Comparison of ENCODE assay signal across 11 mouse cellular contexts in the genomic region with DNA sequence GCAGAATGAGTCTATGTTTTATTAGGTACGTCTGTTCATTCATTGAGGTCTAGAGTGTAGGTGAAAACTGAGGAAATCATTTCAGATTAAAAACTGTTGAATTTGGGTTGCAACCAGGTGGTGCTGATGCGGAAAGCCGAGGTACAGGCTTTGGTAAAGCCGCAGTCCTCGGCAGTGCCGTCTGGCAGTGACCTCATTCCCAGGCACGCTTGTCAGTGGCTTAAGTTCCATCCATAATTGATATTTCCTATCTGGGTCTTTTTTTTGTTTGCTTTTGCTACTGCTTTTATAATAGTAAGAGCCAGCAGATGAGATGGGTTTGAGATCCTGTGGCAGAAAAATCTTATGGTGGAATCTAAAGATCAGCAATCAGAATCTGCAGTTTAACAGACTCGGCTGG. TPM values are rescaled to one million over a fixed set of nuclear protein-coding genes. Genes with fewer than 3 reads are reported as not detected.
DNase-seq lines count a peak whose midpoint lies in the region; ATAC-seq and TF ChIP-seq lines count a peak whose summit lies in the region.
"Had no signal": no experiment of that assay in that cellular context is flagged by ENCODE, and none has a peak within 500 bp of the region (broad histone marks: within the 10 kb centered on the region; RNA-seq: fewer than 3 reads in every experiment).

No protein-coding gene starts in this region.

- H3K9me3 ChIP-seq in hindbrain, embryonic 11.5 days (ENCODE audit: control insufficient read depth, low read length), result no peaks in the 10 kb centered on the region
- H3K9me3 ChIP-seq in midbrain, postnatal 0 days (ENCODE audit: low read length), result no peaks in the 10 kb centered on the region

- H3K27me3 ChIP-seq in hindbrain, embryonic 11.5 days (ENCODE audit: control insufficient read depth, insufficient read depth, low read length), result no peaks in the 10 kb centered on the region
- H3K27me3 ChIP-seq in midbrain, postnatal 0 days (ENCODE audit: insufficient read depth, low read length), result no peaks in the 10 kb centered on the region
- H3K27me3 ChIP-seq: embryonic facial prominence, embryonic 13.5 days; kidney, embryonic 15.5 days had no signal

- peak overlapping the region; percentile 51 for H3K4me2 ChIP-seq in hindbrain, embryonic 11.5 days (replicated peaks; ENCODE audit: low read depth, low read length)
- peak overlapping the region; percentile 16; the same call in 1 of the 2 replicates for H3K4me2 ChIP-seq in midbrain, postnatal 0 days (ENCODE audit: low read depth, low read length, poor library complexity, severe bottlenecking)

- H3K4me1 ChIP-seq in hindbrain, embryonic 11.5 days (replicated peaks; ENCODE audit: control insufficient read depth, insufficient read depth, low read length), result no peaks in the 10 kb centered on the region
- H3K4me1 ChIP-seq in midbrain, postnatal 0 days (ENCODE audit: insufficient read depth, low read length), result 0 out of 2 replicates have a peak, but pooled peaks cover 4% of the 10 kb centered on the region
- H3K4me1 ChIP-seq: embryonic facial prominence, embryonic 13.5 days had no signal

- H3K36me3 ChIP-seq in hindbrain, embryonic 11.5 days (ENCODE audit: control insufficient read depth, insufficient read depth, low read length), result peaks cover 10% of the 10 kb centered on the region; the same call in 1 of the 2 replicates
- peaks cover 35% of the 10 kb centered on the region for H3K36me3 ChIP-seq in midbrain, postnatal 0 days (ENCODE audit: insufficient read depth, low read length)

- peak overlapping the region; percentile 43 for H3K4me3 ChIP-seq in hindbrain, embryonic 11.5 days (ENCODE audit: low read depth, low read length)
- peak overlapping the region; percentile 49 for H3K4me3 ChIP-seq in midbrain, postnatal 0 days (ENCODE audit: low read depth, low read length)
- H3K4me3 ChIP-seq: embryonic facial prominence, embryonic 13.5 days had no signal

- no peak for TF ChIP-seq CTCF in midbrain, postnatal 0 days (IDR thresholded peaks at IDR 0.05)

- no peak for ATAC-seq in hindbrain, embryonic 11.5 days (ENCODE audit: low FRiP score)
- ATAC-seq in midbrain, postnatal 0 days (ENCODE audit: low FRiP score), result no peak
- ATAC-seq in erythroblast, adult 5-6 weeks (replicated peaks; ENCODE audit: low FRiP score, poor library complexity, severe bottlenecking), result no peak
- ATAC-seq in megakaryocyte-erythroid progenitor cell, adult 5-6 weeks (replicated peaks; ENCODE audit: low FRiP score, low TSS enrichment, poor library complexity, severe bottlenecking), result no peak

- 72% methylated on average over 8 of the region's 8 CpGs for WGBS in hindbrain, embryonic 11.5 days
- WGBS in midbrain, postnatal 0 days, result 55% methylated on average over 8 of the region's 8 CpGs

- peak; percentile 66 for DNase-seq in brain, adult 2 months (ENCODE audit: low read depth, low spot score)
- peak; percentile 50 to 56 for DNase-seq in cerebellum, postnatal 14 days
- no peak for DNase-seq in hindbrain, embryonic 11.5 days (ENCODE audit: low spot score)
- DNase-seq in midbrain, postnatal 0 days (ENCODE audit: low spot score), result peak; percentile 41
- no peak for DNase-seq in urinary bladder, adult 2 months (ENCODE audit: low spot score)
- DNase-seq: gastrocnemius, postnatal 10 days; liver, postnatal 0 days had no signal

- H3K27ac ChIP-seq in hindbrain, embryonic 11.5 days (ENCODE audit: low read depth, low read length), result peak overlapping the region; percentile 59
- peak overlapping the region; percentile 86 for H3K27ac ChIP-seq in midbrain, postnatal 0 days (ENCODE audit: low read depth, low read length)
- H3K27ac ChIP-seq: embryonic facial prominence, embryonic 13.5 days; kidney, embryonic 15.5 days had no signal

- H3K9ac ChIP-seq in hindbrain, embryonic 11.5 days (ENCODE audit: low read depth, low read length), result peak overlapping the region; percentile 44; the same call in 1 of the 2 replicates
- peak overlapping the region; percentile 71 for H3K9ac ChIP-seq in midbrain, postnatal 0 days (replicated peaks; ENCODE audit: low read length, poor library complexity, severe bottlenecking)
- H3K9ac ChIP-seq: embryonic facial prominence, embryonic 13.5 days; kidney, embryonic 15.5 days; liver, postnatal 0 days had no signal

RNA-seq across cellular contexts. Expression of a gene that starts 50.9 kb away (rescaled TPM):
- polyA plus RNA-seq in hindbrain, embryonic 11.5 days (2014; fragmentation: Nextera tagmentation; extraction: Ambion mirVana), result 77.4 and 81.2 TPM in 2 replicates
- total RNA-seq in midbrain, postnatal 0 days (2014; rRNA removed), result 37.1 and 39.0 TPM in 2 replicates
- 34.8 and 42.7 TPM in 2 replicates for polyA plus RNA-seq in midbrain, postnatal 0 days (2015; fragmentation: Nextera tagmentation; extraction: Ambion mirVana)
- total RNA-seq in erythroblast, adult 5-6 weeks (2015; ENCODE audit: low replicate concordance), result 22.8 and 44.6 TPM in 2 replicates
- 14.5 and 16.8 TPM in 2 replicates for total RNA-seq in erythroblast, adult 5-6 weeks (2017; ENCODE audit: low replicate concordance)
- 22.0 and 26.0 TPM in 2 replicates for polyA plus RNA-seq in urinary bladder, adult 2 months (2012; rRNA removed)
- total RNA-seq in megakaryocyte-erythroid progenitor cell, adult 5-6 weeks (2014; fragmentation: Nextera tagmentation), result 46.5 and 58.2 TPM in 2 replicates
- total RNA-seq in megakaryocyte-erythroid progenitor cell, adult 5-6 weeks (2017), result 38.7 and 52.8 TPM in 2 replicates

RNA-seq across cellular contexts. Expression of a gene that starts 55.4 kb away (rescaled TPM):
- polyA plus RNA-seq in hindbrain, embryonic 11.5 days (2014; fragmentation: Nextera tagmentation; extraction: Ambion mirVana), result 44.3 and 46.1 TPM in 2 replicates
- 23.5 and 35.7 TPM in 2 replicates for total RNA-seq in midbrain, postnatal 0 days (2014; rRNA removed)
- 26.3 and 26.4 TPM in 2 replicates for polyA plus RNA-seq in midbrain, postnatal 0 days (2015; fragmentation: Nextera tagmentation; extraction: Ambion mirVana)
- 11.7 and 32.0 TPM in 2 replicates for total RNA-seq in erythroblast, adult 5-6 weeks (2015; ENCODE audit: low replicate concordance)
- total RNA-seq in erythroblast, adult 5-6 weeks (2017; ENCODE audit: low replicate concordance), result 16.2 and 17.3 TPM in 2 replicates
- 17.8 and 19.7 TPM in 2 replicates for polyA plus RNA-seq in urinary bladder, adult 2 months (2012; rRNA removed)
- 42.1 and 59.2 TPM in 2 replicates for total RNA-seq in megakaryocyte-erythroid progenitor cell, adult 5-6 weeks (2014; fragmentation: Nextera tagmentation)
- 52.8 and 66.1 TPM in 2 replicates for total RNA-seq in megakaryocyte-erythroid progenitor cell, adult 5-6 weeks (2017)

Comparison
In these comparisons a context has a peak if more than half of its experiments do, and no peak if none do; other contexts are left out.
1. DNase-seq: peak in brain, adult 2 months (single experiment), cerebellum, postnatal 14 days (2 of 2) and midbrain, postnatal 0 days (single experiment); none in hindbrain, embryonic 11.5 days (single experiment) and urinary bladder, adult 2 months (single experiment).